Mouse (Mus musculus): ENCODE results near the gene Guca2a.

The Guca2a gene

DNA sequence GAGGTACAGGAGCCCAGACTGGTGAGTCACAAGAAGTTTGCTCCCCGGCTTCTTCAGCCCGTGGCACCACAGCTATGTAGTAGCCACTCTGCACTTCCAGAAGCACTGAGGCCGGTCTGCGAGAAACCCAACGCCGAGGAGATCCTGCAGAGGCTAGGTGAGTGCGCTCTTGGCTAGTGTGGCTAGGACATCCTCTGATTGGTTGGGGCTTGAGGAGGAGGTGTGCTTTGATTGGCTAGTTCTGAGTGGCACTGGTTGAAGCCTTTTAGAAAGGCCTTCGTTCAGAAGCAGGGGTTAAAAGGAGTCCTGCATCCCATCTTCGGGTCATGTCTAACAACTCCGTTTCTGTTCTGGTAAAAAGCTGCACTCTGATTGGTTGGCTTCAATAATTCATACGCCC, 1.2 kb downstream of the Guca2a start:
- peak; percentile 25 for DNase-seq (ENCODE audit: low read depth, low spot score)

DNA sequence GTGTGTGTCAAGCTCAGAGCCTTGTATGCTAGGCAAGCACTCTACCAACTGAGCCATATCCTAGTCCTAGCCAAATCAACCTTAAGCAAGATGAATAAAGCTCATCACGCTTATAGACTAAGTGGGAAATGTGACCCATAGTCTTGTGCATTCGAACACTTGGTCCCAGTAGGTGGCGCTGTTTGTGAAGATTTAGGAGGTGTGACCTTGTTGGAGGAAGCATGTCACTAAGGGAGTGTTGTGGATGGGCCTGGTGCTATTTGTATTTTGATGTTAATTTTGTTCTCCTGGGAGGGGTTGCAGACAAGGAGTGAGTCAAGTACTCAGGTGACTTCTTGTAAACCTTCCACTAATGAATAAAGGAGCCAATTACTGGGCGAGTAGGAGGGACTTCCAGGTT, 5.2 kb downstream of the Guca2a start:
- peak; percentile 88 for DNase-seq (ENCODE audit: low read depth, low spot score)

DNA sequence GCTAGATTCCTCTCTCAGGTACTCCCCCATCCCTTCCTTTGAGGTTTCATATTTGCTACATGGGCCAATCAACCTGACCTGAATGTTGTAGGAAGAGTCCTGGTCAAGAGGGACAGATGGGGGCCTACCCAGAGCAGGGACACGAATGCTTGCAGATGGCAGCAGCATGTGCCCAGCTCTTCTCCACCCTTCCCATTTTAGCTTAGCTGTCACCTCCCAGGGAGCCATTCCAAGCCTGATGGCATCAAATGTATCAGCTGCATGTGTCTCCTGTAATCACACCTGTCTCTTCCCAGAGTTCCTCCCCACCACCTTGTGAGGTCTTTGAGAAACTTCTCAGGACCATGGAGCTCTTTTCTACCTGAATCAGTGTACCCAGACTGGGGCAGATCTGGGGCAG, 19.5 kb downstream of the Guca2a start:
- DNase-seq (ENCODE audit: low read depth, low spot score), result no peak

DNA sequence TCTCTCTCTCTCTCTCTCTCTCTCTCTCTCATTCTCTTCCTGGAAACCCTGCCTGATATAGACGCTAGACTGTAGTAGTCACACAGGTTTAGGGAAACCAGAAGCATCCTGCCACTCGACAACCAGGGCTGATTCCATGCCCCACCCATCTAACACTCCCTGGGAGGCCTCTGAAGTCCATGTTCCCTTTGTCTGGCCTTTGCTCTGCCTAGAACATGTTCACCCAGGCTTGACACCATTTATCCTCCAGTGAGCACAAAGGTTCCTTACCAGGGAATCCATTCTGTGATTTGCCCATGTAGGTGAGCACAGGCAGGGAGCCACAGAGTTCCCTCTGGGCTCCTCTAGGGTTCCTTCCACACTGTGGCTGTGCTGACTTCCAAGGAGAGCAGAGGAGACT, 20.7 kb downstream of the Guca2a start:
- no peak for DNase-seq (ENCODE audit: low read depth, low spot score)

DNA sequence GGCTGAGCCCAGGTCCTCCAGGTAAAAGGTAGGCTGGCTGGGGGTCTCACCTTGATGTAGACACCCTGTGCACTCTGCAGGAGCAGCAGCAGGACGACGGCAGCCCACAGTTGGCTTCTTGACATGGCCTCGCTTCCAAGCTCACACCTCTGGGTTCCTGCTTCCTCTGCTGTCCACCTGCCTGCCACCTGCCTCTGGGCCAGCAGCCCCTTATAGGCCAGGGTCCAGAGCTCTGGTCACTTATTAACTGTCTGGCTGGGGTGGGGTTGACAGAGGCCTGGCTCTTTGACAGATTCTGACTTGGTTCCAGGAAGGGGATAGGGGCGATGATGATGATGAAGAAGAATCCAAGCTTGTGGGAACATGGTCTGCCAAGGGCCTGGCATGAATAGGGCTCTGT, 21.2 kb downstream of the Guca2a start, which contains the start of gene Guca2b:
Guca2b (minus strand) TSS at position 224 of the 400 bp plus-strand sequence.
- no peak for DNase-seq (ENCODE audit: low read depth, low spot score)

DNA sequence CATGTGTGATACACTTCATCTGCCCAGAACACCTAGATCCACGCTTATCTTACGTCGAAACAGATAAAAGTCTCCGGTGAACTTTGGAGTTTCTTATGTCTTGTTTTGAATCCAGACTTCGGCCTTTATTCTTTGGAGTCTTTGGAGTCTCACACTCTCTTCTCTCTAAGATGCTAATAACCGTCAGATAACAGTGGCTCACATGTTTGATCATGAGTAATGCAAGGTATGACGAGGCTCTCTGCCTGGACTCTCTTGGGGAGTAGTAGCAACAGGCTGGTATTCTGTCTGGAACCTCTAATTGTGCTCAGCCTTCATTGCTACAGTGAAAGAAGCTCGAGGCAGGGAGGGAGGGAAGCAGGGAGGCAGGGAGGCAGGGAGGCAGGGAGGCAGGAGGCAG, 22.5 kb downstream of the Guca2a start:
- no peak for DNase-seq (ENCODE audit: low read depth, low spot score)

DNA sequence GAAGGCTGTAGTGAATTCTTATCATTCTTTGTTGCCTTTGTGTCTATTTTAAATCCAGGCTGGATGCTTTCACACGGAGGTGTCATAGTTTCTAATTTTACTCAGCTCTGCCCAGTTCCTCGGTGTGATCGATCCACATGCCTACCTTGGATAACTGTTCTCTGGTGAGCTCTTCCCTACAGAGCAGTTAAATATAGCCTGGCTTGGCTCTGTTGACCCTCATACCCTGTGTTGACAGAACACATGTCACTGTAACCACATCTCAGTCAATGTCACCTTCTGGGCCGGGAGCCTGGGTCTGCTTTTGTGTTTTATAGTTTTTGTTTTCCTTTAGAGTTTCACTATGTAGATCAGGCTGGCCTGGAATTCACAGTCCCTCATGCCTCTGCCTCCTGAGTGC, 24.6 kb downstream of the Guca2a start:
- no peak for DNase-seq (ENCODE audit: low read depth, low spot score)

DNA sequence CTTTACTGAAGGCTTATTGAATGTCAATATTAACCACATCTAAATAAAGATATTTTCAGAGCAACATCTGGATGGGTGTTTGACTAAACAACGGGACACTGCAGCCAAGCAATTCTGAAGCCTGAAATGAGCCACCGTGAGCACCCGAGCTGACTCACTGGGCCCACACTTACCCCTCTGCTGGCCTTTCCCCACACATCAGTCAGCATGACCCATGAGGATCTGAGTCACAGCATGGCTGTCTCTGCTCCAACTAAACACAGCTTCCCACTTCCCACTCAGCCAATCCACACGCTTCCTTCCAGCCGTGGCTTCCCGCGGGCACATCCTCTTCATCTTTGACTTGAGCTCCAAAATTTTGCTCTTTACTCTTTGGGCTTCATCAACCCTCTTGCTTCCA, 25.5 kb downstream of the Guca2a start:
- no peak for DNase-seq (ENCODE audit: low read depth, low spot score)

DNA sequence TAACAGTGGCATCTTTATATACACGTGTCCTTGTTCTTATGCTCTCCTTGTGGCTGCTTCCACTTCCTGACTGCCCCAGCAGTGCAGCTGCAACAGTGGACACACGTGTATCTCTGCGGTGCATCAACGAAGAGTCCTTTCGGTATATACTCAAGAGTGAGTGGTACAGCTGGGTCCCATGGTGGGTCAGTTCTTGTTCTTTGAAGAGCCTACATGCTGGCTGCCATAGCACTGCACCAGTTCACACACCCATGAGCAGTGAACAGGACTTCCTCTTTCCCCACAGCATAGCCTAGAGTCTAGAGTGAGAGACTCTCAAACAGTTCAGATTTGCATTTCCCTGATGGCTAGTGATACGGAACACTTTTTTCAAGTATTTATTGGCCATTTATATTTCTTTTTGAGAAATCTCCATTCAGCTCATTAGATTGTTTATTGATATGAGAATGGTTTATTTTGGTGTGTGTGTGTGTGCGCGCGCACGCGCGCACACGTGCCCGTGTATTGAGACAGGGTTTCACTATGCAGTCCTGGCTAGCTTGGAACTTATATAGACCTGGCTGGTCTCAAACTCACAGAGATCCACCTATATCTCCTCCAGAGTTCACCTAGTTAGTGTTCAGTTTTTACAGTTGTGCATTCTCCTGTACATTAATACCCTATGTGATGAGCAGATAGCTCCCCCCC, 26.0 kb downstream of the Guca2a start:
- DNase-seq (ENCODE audit: low read depth, low spot score), result no peak

DNA sequence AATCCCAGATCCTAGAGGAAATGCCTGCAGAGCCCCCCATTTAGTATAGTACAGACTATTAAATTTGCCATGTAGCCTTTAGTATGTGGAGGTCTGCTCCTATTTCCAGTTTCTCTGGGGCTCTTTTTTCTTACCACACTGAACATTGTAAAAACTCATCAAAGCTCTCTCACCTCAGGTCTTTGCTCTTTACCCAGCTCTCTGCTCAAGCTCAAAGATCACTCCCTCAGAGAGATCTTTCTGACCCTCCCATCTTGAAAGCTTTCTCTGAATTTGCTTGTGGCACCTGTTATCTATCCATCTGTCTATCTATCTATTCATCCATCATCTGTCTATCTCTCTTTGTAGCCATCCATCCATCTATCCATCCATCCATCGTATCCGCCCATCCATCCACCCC, 27.7 kb downstream of the Guca2a start:
- no peak for DNase-seq (ENCODE audit: low read depth, low spot score)

DNA sequence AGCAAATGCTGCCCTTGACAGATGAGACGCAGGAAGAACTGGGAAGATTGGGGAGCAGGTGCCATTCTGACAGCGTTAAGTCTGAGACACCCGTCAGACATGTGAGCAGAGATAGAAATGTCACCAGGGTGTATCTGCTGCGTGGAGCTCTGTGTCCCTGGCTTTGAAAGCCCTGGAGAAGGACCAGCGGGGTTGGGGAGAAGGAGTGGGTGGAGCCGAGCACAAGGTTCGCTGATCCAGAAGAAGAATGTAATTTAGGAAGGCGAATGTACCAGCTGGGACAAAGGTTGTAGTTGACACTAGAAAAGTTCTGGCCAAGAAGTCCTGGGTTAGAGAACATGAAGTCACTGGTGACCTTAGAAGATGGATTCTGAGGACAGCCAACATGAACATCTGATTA, 28.6 kb downstream of the Guca2a start:
- no peak for DNase-seq (ENCODE audit: low read depth, low spot score)

DNA sequence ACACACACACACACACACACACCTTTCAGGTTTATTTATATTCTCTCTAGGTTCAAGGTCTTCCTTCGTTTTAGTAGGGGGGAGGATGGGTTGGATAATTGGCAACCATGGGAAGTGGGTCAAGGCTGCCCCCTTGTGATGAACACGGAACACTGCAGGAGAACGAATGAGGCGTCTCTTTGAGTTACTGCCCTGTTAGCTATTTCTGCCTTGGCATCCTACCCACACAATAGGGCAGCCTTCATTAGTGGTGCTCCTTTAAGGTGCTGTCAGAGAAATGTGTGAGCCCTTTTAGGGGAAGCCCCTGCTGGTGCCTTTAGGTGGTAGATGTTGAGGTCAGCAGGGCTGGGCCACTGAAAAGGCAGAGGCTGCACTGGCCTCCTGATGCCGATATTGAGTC, 29.9 kb downstream of the Guca2a start:
- DNase-seq (ENCODE audit: low read depth, low spot score), result peak; percentile 60

DNA sequence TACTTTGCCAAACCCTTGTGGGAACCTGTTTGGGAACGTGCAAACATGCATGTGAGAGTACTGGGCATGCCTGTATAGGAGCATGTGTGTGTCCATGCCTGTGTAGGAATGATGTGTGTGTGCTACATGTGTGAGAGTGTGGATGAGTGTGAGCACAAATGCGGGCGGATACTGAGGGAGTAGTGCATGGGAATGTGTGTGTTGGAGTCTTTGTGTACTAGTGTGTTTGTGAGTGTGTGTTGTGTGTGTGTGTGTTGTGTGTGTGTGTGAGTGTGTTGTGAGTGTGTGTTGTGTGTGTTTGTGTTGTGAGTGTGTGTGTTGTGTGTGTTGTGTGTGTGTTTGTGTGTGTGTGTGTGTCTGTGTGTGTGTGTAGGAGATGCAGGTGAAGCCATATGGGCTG, 30.7 kb downstream of the Guca2a start:
- no peak for DNase-seq (ENCODE audit: low read depth, low spot score)

DNA sequence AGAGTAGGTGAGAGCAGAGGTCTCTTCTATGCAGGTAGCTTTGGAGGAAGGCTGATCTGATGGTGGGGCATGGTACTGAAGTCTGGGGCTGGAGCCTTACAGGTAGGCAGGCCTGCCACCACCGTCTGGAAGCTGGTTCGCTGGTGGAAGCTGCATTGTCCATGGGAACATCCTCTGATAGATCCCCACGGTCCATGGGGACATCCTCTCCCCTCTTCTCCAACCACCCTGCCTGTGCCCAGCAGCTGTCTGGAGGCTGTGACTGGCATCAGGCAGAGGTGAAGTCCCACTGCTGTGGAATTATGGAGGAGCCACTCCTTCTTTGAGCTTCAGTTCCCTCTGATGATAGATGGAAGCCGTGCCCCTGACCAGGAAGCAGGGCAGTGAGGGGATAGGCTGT, 31.1 kb downstream of the Guca2a start:
- DNase-seq (ENCODE audit: low read depth, low spot score), result no peak

DNA sequence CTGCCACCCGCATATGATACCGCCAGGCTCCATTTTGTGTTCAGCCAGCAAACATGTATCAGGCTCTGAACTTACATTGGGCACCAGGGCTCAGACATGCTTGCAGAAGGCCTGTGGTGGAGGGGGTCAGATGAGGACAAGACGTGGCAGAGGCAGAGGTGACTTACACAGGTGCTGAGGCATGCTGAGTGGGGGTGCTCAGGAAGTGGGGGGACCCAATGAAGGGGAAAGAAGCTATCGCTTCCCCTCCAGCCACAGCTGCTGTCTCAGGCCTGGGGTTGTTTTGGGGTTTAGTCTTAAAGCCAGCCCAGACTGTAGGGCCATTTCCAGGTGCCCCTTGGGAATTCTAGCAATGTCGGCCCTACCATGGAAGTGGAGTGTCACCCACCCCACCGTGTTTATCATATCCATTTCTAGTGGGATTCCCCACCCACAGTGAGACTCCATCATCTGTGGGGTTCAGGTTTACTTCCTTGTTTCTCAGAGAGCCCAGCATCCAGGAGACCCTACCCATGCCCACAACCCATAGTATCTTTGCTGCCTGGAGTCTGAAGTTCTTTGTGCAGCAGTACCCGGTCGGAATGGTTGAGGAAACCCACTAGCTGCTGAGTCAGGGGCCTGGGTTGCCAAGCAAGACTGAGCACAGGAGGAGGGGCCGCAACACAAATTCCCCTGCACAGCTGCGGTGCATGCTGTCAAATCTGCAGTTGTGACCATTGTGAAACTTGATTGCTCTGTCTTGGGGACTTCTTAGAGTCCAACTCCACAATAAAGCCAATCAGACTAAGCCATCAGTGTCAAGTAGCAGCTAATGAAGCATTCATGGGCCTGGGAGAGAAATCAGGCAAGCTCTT, 32.1 kb downstream of the Guca2a start:
- DNase-seq (ENCODE audit: low read depth, low spot score), result no peak

DNA sequence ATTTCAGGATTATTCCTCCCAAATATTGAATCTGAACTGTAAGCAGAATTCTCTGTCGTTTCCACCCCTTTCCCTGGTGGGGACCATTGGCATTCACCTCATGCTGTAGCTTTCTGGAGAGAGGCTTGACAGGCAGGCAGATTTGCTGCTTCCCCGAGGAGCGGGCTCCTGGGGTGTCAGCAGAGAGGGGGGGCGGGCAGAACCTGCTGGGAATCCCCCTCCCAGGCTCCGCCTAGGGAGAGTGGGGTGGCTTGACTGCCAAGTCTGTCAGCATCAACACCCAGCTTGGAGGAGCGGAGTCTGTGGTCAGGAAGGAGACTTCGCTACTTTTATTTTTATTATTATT, 32.7 kb downstream of the Guca2a start:
- no peak for DNase-seq (ENCODE audit: low read depth, low spot score)

DNA sequence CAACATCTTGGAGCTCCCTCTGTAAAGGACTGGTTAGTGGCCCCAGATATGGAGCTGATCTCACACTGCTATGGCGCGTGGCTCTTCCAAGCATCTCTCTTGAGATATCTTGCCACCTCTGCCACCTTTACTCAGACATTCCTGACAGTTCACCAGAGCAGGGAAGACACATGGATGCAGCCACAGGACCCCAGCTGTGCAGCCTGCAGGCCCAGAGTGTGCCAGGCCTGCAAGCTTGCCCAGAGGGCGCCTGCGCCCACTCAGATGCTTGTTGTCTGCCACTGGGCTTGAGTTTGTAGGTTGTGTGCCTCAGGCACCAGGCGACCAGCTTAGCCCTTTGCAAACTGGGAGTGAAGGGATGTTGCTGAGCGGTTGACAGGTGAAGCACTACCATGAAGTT, 33.2 kb downstream of the Guca2a start:
- no peak for DNase-seq (ENCODE audit: low read depth, low spot score)

DNA sequence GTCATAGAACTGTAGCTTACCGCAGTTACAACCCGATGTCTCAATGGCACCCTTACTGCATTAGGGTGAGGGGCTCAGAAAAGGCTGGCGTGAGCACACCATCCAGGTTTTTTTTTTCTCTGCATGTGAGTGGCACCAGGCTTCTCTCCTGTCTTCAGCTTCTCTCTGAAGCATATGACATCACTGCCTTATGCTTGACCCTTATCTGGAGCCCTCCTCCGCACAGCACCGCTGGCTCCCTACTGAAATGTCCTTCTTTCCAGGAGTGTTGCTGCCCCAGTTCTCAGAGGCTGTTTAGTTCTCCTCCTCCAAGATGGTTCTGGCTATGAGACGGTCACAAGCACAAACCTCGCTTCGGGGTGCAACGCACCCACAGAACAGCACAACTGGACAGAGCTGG, 33.7 kb downstream of the Guca2a start:
- DNase-seq (ENCODE audit: low read depth, low spot score), result no peak

DNA sequence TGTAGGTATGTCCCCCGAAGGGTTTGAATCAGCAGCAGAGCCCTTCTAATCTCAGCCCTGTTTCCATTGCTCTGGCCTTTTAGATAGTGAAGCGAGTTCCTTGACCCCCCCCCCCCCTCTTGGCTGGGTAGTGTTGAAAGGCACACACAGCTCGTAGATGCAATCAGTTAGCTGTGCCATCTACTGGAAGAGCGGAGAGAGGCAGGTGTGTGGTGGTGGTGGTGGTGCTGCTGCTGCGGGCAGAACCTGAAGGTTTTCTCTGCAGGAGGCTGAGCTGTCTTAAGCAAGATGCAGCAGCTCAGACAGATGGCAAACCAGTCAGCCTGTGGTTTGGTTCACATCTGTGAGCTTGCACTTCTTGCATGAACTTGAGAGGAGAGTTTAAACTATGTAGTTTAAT, 35.2 kb downstream of the Guca2a start:
- DNase-seq (ENCODE audit: low read depth, low spot score), result peak; percentile 53

DNA sequence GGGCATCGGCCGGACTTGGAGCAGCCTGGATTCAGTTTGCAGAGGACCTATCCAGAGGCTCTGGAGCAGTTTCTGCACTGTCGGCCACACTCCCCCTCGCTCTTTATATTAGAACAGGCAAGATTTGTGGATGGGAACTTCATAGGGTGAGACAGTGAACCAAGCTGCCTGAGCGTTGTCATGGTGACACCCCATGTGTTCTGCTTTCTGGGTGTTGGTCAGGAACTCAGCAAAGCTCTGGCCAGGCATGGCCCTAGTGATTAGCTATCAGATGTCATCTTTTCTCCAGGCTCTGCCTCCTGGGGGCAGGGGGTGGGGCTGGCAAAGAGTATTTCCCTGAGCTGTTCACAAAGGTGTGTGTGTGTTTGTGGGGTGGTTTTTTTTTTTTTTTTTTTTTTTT, 45.1 kb downstream of the Guca2a start:
- peak; percentile 27 for DNase-seq (ENCODE audit: low read depth, low spot score)

DNA sequence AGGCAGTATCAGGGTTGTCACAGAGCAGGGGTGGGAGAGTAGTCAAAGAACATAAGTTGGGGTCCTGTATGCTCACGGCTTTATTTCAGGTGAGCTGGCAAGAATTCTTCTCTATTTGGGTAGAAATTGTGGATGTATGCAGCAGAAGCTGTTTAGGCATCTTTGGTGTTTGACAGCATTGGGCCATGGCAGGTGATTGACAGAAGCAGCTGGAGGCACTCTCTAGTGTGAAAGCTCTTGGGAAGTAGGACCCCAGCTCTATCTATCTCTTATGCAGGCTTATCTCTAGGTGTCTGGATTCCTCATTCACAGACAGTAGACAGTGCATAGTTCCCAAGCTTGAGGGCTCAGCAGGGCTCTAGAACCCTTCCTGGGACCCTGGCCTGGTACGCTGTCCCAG, 48.2 kb downstream of the Guca2a start:
- no peak for DNase-seq (ENCODE audit: low read depth, low spot score)

All from ES-CJ7 (cell line).